Mouse (Mus musculus) frontal cortex, adult (tissue): ENCODE measurements around the gene Tada2a.

Experiments
- ATAC-seq: cut with Nextera tagmentation; 2 replicates; pipeline ENCODE4 v1.9.2; 2017; ENCODE audit warnings: mild to moderate bottlenecking, moderate library complexity, mixed read lengths; ENCODE audit not compliant: low TSS enrichment

Tada2a gene

GRCm38 (mm10) chr11:84113623-84114022, 15.8 kb downstream of the Tada2a start:
- ATAC-seq = peak; percentile 78

- no peak for ATAC-seq
Observed at GRCm38 (mm10) chr11:84107137-84107536, 22.3 kb downstream of the Tada2a start.

GRCm38 (mm10) chr11:84104036-84104435, 25.4 kb downstream of the Tada2a start:
- ATAC-seq = no peak

- no peak for ATAC-seq
Observed at GRCm38 (mm10) chr11:84101182-84101581, 28.2 kb downstream of the Tada2a start.

GRCm38 (mm10) chr11:84097251-84097998, 32.0 kb downstream of the Tada2a start:
- ATAC-seq = peak; percentile 86

GRCm38 (mm10) chr11:84095084-84095483, 34.3 kb downstream of the Tada2a start:
- no peak for ATAC-seq

GRCm38 (mm10) chr11:84090572-84090971, 38.8 kb downstream of the Tada2a start:
- no peak for ATAC-seq

- ATAC-seq = no peak
Observed at GRCm38 (mm10) chr11:84081901-84082300, 47.5 kb downstream of the Tada2a start.

- no peak for ATAC-seq
Observed at GRCm38 (mm10) chr11:84080327-84080726, 49.1 kb downstream of the Tada2a start.

GRCm38 (mm10) chr11:84079887-84080286, 49.5 kb downstream of the Tada2a start:
- ATAC-seq = no peak

- peak; percentile 20; the same call in 1 of the 2 replicates for ATAC-seq
Observed at GRCm38 (mm10) chr11:84079361-84079760, 50.0 kb downstream of the Tada2a start.

GRCm38 (mm10) chr11:84078601-84079000, 50.8 kb downstream of the Tada2a start:
- ATAC-seq = no peak

- ATAC-seq = 0 out of 2 replicates have a peak, but pooled peaks have one; percentile 9
Observed at GRCm38 (mm10) chr11:84077008-84077407, 52.4 kb downstream of the Tada2a start.

- peak; percentile 32 for ATAC-seq
Observed at GRCm38 (mm10) chr11:84073816-84074764, 55.3 kb downstream of the Tada2a start.

- ATAC-seq = peak; percentile 46
Observed at GRCm38 (mm10) chr11:84072904-84073651, 56.3 kb downstream of the Tada2a start.

- ATAC-seq = peak; percentile 5; the same call in 1 of the 2 replicates
Observed at GRCm38 (mm10) chr11:84069034-84069370, 60.4 kb downstream of the Tada2a start, which contains the start of gene Dusp14. Gene Dusp14 (minus strand): TSS chr11:84069261.

- ATAC-seq = peak; percentile 11
Observed at GRCm38 (mm10) chr11:84068191-84069033, 61.0 kb downstream of the Tada2a start.

- peak; percentile 24 for ATAC-seq
Observed at GRCm38 (mm10) chr11:84067720-84068190, 61.6 kb downstream of the Tada2a start.

- ATAC-seq = peak; percentile 70
Observed at GRCm38 (mm10) chr11:84066927-84067645, 62.3 kb downstream of the Tada2a start.

- no peak for ATAC-seq
Observed at GRCm38 (mm10) chr11:84066071-84066481, 63.3 kb downstream of the Tada2a start.
